Mouse (Mus musculus): ENCODE results near the gene Wnt1. TPM values are rescaled to one million over a fixed set of nuclear protein-coding genes. Genes with fewer than 3 reads are reported as not detected.

The Wnt1 gene
- polyA plus RNA-seq, 1 experiment = not detected

DNA sequence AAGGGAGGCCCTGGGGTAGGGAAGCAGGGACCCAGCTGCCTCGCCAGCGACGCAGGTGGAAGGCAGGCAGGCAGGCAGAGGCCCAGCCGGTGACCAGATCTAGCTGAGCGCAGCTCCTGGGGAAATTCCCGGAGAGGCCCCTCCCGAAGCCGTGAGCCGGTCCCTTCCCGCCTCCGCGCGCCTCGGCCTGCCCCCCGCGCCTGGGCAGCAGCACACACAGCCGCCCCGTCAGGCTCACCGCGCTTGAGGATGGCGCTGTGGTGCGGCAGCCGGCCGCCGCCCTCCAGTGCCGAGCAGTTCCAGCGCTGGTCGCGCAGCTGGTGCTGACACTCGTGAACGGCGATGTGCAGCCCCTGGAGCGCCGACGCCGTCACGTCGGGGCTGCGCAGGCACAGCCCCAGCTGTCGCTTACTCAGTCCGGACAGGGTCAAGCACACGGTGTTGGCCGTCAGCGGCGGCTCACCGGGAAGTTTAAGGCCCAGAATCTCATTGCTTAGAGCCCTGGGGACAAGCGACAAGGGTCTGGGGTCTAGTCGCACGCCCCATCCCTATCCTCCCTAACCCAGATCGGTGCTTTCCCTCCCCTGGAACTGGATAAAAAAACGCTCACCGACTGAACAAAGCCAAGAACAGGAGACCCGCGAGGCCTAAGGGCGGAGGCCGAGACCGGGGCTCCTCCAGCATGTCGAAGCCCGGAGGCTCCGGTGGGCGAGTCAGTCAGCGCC lies 13.2 kb upstream of the Wnt1 start:
- Histone ChIP-seq H3K27me3 (ENCODE audit: control insufficient read depth, insufficient read depth, low read length, poor library complexity, severe bottlenecking) (peaks cover 30% of the 10 kb centered on the region), H3K4me3 (ENCODE audit: low read depth, low read length) (peak overlapping the region; percentile 24), H3K9me3 (replicated peaks; ENCODE audit: control insufficient read depth, insufficient read depth, low read length, poor library complexity, severe bottlenecking) (no peaks in the 10 kb centered on the region), H3K4me1 (ENCODE audit: control insufficient read depth, insufficient read depth, low read length) (peaks cover 2% of the 10 kb centered on the region), H3K36me3 (ENCODE audit: control insufficient read depth, insufficient read depth, low read length, poor library complexity, severe bottlenecking) (no peaks in the 10 kb centered on the region), H3K9ac (ENCODE audit: low read depth, poor library complexity, severe bottlenecking) (peak overlapping the region; percentile 39; the same call in 1 of the 2 replicates), H3K27ac (ENCODE audit: insufficient read depth, low read length) (no peak overlapping the region)
- TF ChIP-seq CTCF (IDR thresholded peaks at IDR 0.05; ENCODE audit: low read depth, low read length) (no peak), EP300 (IDR thresholded peaks at IDR 0.05; ENCODE audit: insufficient read depth, low read depth, low read length) (no peak), POLR2A (IDR thresholded peaks at IDR 0.05; ENCODE audit: insufficient read depth, low read length) (no peak)

DNA sequence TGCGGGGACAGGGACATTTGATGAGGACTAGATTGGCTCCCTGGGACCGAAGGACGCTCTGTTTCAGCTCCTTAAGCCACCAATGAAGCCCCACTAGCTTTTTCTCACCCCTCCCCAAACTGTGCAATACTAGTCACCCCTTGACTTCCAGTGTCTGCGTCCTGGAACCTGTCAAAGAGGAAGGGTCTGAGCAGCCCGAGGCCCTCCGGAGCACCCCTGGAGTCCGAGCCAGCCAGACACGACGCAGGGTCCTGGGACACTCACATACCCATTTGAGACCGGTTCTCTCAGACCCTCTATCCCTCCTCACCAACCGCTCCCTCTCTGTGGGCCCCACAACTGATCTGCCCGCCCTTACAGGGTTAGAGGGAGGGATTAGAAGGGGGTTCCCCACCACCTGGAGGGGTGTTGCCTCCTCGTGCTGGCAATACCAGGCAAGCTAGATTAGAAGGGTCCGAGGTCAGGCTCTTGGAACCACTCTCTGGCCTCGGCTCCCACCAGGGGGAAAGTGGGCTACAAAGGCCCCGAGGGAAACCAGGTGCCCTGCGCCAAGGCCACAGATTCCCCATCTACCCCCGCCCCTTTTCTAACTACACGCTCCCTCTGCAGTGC lies 12.5 kb upstream of the Wnt1 start:
- H3K27me3 ChIP-seq (ENCODE audit: control insufficient read depth, insufficient read depth, low read length, poor library complexity, severe bottlenecking) = peaks cover 30% of the 10 kb centered on the region
- no peaks in the 10 kb centered on the region for H3K9me3 ChIP-seq (replicated peaks; ENCODE audit: control insufficient read depth, insufficient read depth, low read length, poor library complexity, severe bottlenecking)
- no peak overlapping the region for H3K4me3 ChIP-seq (ENCODE audit: low read depth, low read length)
- no peaks in the 10 kb centered on the region for H3K36me3 ChIP-seq (ENCODE audit: control insufficient read depth, insufficient read depth, low read length, poor library complexity, severe bottlenecking)
- peaks cover 2% of the 10 kb centered on the region for H3K4me1 ChIP-seq (ENCODE audit: control insufficient read depth, insufficient read depth, low read length)
- TF ChIP-seq CTCF (IDR thresholded peaks at IDR 0.05; ENCODE audit: low read depth, low read length) = no peak
- TF ChIP-seq POLR2A (IDR thresholded peaks at IDR 0.05; ENCODE audit: insufficient read depth, low read length) = no peak
- no peak for TF ChIP-seq EP300 (IDR thresholded peaks at IDR 0.05; ENCODE audit: insufficient read depth, low read depth, low read length)
- no peak overlapping the region for H3K27ac ChIP-seq (ENCODE audit: insufficient read depth, low read length)
- H3K9ac ChIP-seq (ENCODE audit: low read depth, poor library complexity, severe bottlenecking) = 0 out of 2 replicates have a peak overlapping the region, but pooled peaks have one; percentile 39

DNA sequence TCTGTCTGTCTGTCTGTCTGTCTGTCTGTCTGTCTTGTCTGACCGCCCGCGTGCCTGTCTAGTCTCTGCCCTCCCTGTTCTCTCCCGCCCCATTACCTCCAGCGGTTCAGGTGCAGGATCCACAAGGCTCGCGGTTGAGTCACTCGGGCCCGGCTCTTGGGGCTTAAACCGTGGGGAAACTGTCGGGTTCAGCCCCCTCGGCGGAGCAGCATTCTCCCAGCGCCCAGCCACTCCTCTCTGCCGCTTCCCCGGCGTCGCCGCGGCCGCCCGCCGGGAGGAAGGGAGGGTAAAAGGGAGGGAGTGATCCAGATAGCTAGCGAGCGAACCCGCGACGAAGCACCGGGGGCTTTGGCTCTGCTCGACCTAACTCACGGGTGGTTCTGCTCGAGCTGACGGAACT lies 11.9 kb upstream of the Wnt1 start, which contains the start of gene Wnt10b:
Gene Wnt10b (minus strand): TSS at position 389 of the 400 bp plus-strand sequence.
- Histone ChIP-seq H3K27me3 (ENCODE audit: control insufficient read depth, insufficient read depth, low read length, poor library complexity, severe bottlenecking) (peaks cover 30% of the 10 kb centered on the region), H3K9me3 (replicated peaks; ENCODE audit: control insufficient read depth, insufficient read depth, low read length, poor library complexity, severe bottlenecking) (no peaks in the 10 kb centered on the region), H3K27ac (ENCODE audit: insufficient read depth, low read length) (no peak within 1 kb of the TSS), H3K4me3 (ENCODE audit: low read depth, low read length) (peak within 1 kb of the TSS; percentile 22), H3K4me1 (ENCODE audit: control insufficient read depth, insufficient read depth, low read length) (no peaks in the 10 kb centered on the region), H3K36me3 (ENCODE audit: control insufficient read depth, insufficient read depth, low read length, poor library complexity, severe bottlenecking) (no peaks in the 10 kb centered on the region), H3K9ac (ENCODE audit: low read depth, poor library complexity, severe bottlenecking) (no peak within 1 kb of the TSS)
- TF ChIP-seq EP300 (IDR thresholded peaks at IDR 0.05; ENCODE audit: insufficient read depth, low read depth, low read length) (no peak), POLR2A (IDR thresholded peaks at IDR 0.05; ENCODE audit: insufficient read depth, low read length) (no peak), CTCF (IDR thresholded peaks at IDR 0.05; ENCODE audit: low read depth, low read length) (no peak)

DNA sequence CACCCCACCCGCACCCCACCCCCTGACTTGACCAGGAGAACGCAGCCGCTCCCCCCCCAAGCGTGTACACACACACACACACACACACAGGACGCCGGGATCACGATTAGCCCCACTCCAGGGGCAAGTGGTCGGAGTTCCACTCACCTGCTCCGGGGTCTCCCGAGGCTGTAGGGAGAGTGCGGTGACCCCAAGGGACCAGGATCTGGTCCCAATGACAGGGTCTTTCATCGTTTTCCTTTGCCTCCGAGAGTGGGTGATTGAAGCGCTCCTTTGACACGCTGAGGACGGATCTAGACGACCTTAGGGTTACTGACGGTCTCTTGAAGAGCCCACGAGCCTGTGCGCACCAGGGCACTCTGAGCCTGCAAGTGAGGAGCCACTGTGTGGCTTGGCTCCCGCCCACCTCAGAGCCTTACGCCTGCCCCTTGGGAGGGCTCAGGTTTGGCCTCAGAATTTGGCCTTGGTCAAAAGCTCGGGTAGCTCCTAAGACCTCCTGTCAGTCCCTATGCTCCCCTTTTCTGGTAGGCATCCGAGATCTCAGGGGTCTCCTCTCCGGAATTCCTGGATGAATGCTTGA lies 11.4 kb upstream of the Wnt1 start:
- peak overlapping the region; percentile 22 for H3K4me3 ChIP-seq (ENCODE audit: low read depth, low read length)
- H3K27ac ChIP-seq (ENCODE audit: insufficient read depth, low read length) = no peak overlapping the region
- H3K9me3 ChIP-seq (replicated peaks; ENCODE audit: control insufficient read depth, insufficient read depth, low read length, poor library complexity, severe bottlenecking) = no peaks in the 10 kb centered on the region
- H3K9ac ChIP-seq (ENCODE audit: low read depth, poor library complexity, severe bottlenecking) = no peak overlapping the region
- no peaks in the 10 kb centered on the region for H3K4me1 ChIP-seq (ENCODE audit: control insufficient read depth, insufficient read depth, low read length)
- TF ChIP-seq EP300 (IDR thresholded peaks at IDR 0.05; ENCODE audit: insufficient read depth, low read depth, low read length) (no peak), CTCF (IDR thresholded peaks at IDR 0.05; ENCODE audit: low read depth, low read length) (no peak), POLR2A (IDR thresholded peaks at IDR 0.05; ENCODE audit: insufficient read depth, low read length) (no peak)
- no peaks in the 10 kb centered on the region for H3K36me3 ChIP-seq (ENCODE audit: control insufficient read depth, insufficient read depth, low read length, poor library complexity, severe bottlenecking)
- H3K27me3 ChIP-seq (ENCODE audit: control insufficient read depth, insufficient read depth, low read length, poor library complexity, severe bottlenecking) = peaks cover 30% of the 10 kb centered on the region

DNA sequence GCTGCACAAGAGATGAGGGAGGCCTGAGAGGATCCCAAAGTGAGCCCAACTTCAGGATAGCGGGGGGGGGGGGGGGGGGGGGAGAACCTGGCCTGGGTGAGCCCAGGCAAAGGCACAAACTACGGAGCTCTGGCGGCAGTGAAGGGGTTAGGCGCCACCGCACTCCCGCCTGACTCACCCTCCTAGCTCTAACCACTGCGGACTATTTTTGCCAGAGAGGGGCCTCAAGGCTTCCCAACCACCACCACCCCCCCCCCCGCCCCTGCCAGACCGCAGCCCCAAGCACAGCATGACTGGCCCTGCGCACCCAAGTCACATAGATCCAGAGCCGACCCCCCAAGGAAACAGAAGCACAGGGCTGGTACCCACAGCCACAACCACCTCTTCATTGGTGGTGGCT lies 10.9 kb upstream of the Wnt1 start:
- no peak for TF ChIP-seq POLR2A (IDR thresholded peaks at IDR 0.05; ENCODE audit: insufficient read depth, low read length)
- no peak for TF ChIP-seq CTCF (IDR thresholded peaks at IDR 0.05; ENCODE audit: low read depth, low read length)
- TF ChIP-seq EP300 (IDR thresholded peaks at IDR 0.05; ENCODE audit: insufficient read depth, low read depth, low read length) = no peak
- H3K9me3 ChIP-seq (replicated peaks; ENCODE audit: control insufficient read depth, insufficient read depth, low read length, poor library complexity, severe bottlenecking) = no peaks in the 10 kb centered on the region
- no peak overlapping the region for H3K27ac ChIP-seq (ENCODE audit: insufficient read depth, low read length)
- no peak overlapping the region for H3K9ac ChIP-seq (ENCODE audit: low read depth, poor library complexity, severe bottlenecking)
- H3K27me3 ChIP-seq (ENCODE audit: control insufficient read depth, insufficient read depth, low read length, poor library complexity, severe bottlenecking) = peaks cover 30% of the 10 kb centered on the region
- no peaks in the 10 kb centered on the region for H3K4me1 ChIP-seq (ENCODE audit: control insufficient read depth, insufficient read depth, low read length)
- H3K4me3 ChIP-seq (ENCODE audit: low read depth, low read length) = no peak overlapping the region
- no peaks in the 10 kb centered on the region for H3K36me3 ChIP-seq (ENCODE audit: control insufficient read depth, insufficient read depth, low read length, poor library complexity, severe bottlenecking)

GRCm38 (mm10) chr15:98780075-98780474 lies 9.6 kb upstream of the Wnt1 start:
- no peaks in the 10 kb centered on the region for H3K36me3 ChIP-seq (ENCODE audit: control insufficient read depth, insufficient read depth, low read length, poor library complexity, severe bottlenecking)
- no peak overlapping the region for H3K4me3 ChIP-seq (ENCODE audit: low read depth, low read length)
- no peak for TF ChIP-seq EP300 (IDR thresholded peaks at IDR 0.05; ENCODE audit: insufficient read depth, low read depth, low read length)
- no peak for TF ChIP-seq POLR2A (IDR thresholded peaks at IDR 0.05; ENCODE audit: insufficient read depth, low read length)
- TF ChIP-seq CTCF (IDR thresholded peaks at IDR 0.05; ENCODE audit: low read depth, low read length) = no peak
- H3K9me3 ChIP-seq (replicated peaks; ENCODE audit: control insufficient read depth, insufficient read depth, low read length, poor library complexity, severe bottlenecking) = no peaks in the 10 kb centered on the region
- H3K9ac ChIP-seq (ENCODE audit: low read depth, poor library complexity, severe bottlenecking) = no peak overlapping the region
- H3K27ac ChIP-seq (ENCODE audit: insufficient read depth, low read length) = no peak overlapping the region
- no peaks in the 10 kb centered on the region for H3K4me1 ChIP-seq (ENCODE audit: control insufficient read depth, insufficient read depth, low read length)
- H3K27me3 ChIP-seq (ENCODE audit: control insufficient read depth, insufficient read depth, low read length, poor library complexity, severe bottlenecking) = peaks cover 30% of the 10 kb centered on the region

Data from ES-Bruce4 (cell line).